Mouse (Mus musculus) midbrain, embryonic 13.5 days (tissue): ENCODE data around the gene Myl4. TPM values are rescaled to one million over a fixed set of nuclear protein-coding genes. Genes with fewer than 3 reads are reported as not detected.
"Not testable (repeated sequence)": the region's sequence is repeated elsewhere in the genome, so short reads cannot be mapped to it uniquely, and the experiment has no call there.

ENCODE experiments used
- ATAC-seq: fragments of 200-750 bp; cut with Nextera tagmentation; 2 replicates; pipeline ENCODE4 v1.8.0; 2017; ENCODE audit warnings: mild to moderate bottlenecking, moderate TSS enrichment, moderate library complexity
- H3K27ac ChIP-seq: fragments of 300-500 bp; sonication (generic); 2 replicates; pipeline ENCODE4 v1.5.1; 2015; ENCODE audit warnings: inconsistent platforms, mild to moderate bottlenecking, moderate library complexity
- H3K27me3 ChIP-seq: fragments of 300-500 bp; sonication (generic); 2 replicates; pipeline ENCODE4 v1.6.1; 2015; ENCODE audit warnings: mild to moderate bottlenecking, inconsistent platforms
- H3K36me3 ChIP-seq: fragments of 300-500 bp; sonication (generic); 2 replicates; pipeline ENCODE4 v1.6.1; 2015; ENCODE audit warnings: mild to moderate bottlenecking, inconsistent platforms
- H3K4me1 ChIP-seq: fragments of 300-500 bp; sonication (generic); replicated peaks from 2 replicates; pipeline ENCODE4 v1.6.1; 2015; ENCODE audit warnings: inconsistent platforms
- H3K4me2 ChIP-seq: fragments of 300-500 bp; sonication (generic); replicated peaks from 2 replicates; pipeline ENCODE4 v1.6.1; 2015; ENCODE audit warnings: moderate library complexity, mild to moderate bottlenecking, inconsistent platforms
- H3K4me3 ChIP-seq: fragments of 300-500 bp; sonication (generic); replicated peaks from 2 replicates; pipeline ENCODE4 v1.5.1; 2015; ENCODE audit warnings: mild to moderate bottlenecking, inconsistent platforms
- H3K9ac ChIP-seq: fragments of 300-500 bp; sonication (generic); replicated peaks from 2 replicates; pipeline ENCODE4 v1.6.1; 2015; ENCODE audit warnings: mild to moderate bottlenecking, inconsistent platforms
- H3K9me3 ChIP-seq: fragments of 300-500 bp; sonication (generic); 2 replicates; pipeline ENCODE4 v1.6.1; 2016; ENCODE audit warnings: mild to moderate bottlenecking, inconsistent platforms
- WGBS: fragments of 180-500 bp; shearing (Covaris S2); methylation state at CpG from one replicate; pipeline ENCODE4 v1.1.7; 2015; 5-methylcytosine and 5-hydroxymethylcytosine counted together
- polyA plus RNA-seq: library from polyadenylated mRNA; unstranded; fragments of >200 nt; fragmentation: Nextera tagmentation; extraction: Ambion mirVana; gene quantifications from 2 replicates; pipeline ENCODE4 v1.2.1, GENCODE M21; 2015

The Myl4 gene
- 2.1 and 2.6 TPM in 2 replicates for polyA plus RNA-seq

DNA sequence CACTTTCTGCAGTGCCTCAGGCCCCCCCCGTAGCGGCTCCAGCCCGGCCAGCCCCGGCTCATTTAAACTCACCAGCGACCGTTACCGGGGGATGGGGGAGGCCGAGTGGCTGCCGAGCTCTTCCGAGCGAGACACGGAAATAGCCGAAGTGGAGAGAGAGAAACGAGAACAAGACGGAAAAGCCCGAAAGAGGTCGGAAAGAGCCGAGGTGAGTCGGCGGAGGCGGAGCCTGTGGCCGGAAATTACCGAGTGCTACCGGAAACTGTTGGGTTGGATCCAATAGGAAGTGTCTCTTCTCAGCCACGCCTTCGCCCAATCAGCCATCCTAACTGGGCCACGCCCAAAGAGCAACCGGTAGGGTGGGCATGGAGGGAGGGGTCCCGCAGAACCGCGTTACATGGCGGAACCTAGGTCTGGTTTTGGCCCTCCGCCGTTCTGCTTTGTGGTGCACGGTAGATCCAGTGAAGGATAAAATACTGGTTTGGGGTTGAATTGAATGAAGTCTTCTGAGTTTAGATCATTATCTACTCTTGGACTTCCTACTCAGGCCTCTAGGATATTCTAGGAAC, at the start of gene Myl4, which contains the start of gene Cdc27:
Myl4 (plus strand) TSS at position 258 of the 569 bp plus-strand sequence.
Cdc27 (minus strand) TSS at position 215 of the 569 bp plus-strand sequence.
- H3K4me2 ChIP-seq = peak within 1 kb of the TSS; percentile 79
- no peaks in the 10 kb centered on the region for H3K9me3 ChIP-seq
- peaks cover 7% of the 10 kb centered on the region; the same call in 1 of the 2 replicates for H3K27me3 ChIP-seq
- H3K27ac ChIP-seq = peak within 1 kb of the TSS; percentile 87
- H3K9ac ChIP-seq = peak within 1 kb of the TSS; percentile 100
- WGBS = under 1% methylated on average over 35 of the region's 35 CpGs
- H3K4me1 ChIP-seq = peaks cover 22% of the 10 kb centered on the region
- H3K4me3 ChIP-seq = peak within 1 kb of the TSS; percentile 88
- H3K36me3 ChIP-seq = 0 out of 2 replicates have a peak, but pooled peaks cover 2% of the 10 kb centered on the region
- peak; percentile 96 for ATAC-seq

- Histone ChIP-seq H3K9me3 (no peaks in the 10 kb centered on the region), H3K9ac (no peak overlapping the region), H3K27me3 (no peaks in the 10 kb centered on the region), H3K36me3 (peaks cover 76% of the 10 kb centered on the region), H3K4me1 (no peaks in the 10 kb centered on the region), H3K27ac (no peak overlapping the region), H3K4me2 (no peak overlapping the region), H3K4me3 (no peak overlapping the region)
- WGBS = 88% methylated on average over 4 of the region's 4 CpGs
- no peak for ATAC-seq
Measured at GRCm38 (mm10) chr11:104508455-104508854, 42.0 kb upstream of the Myl4 start.

- Histone ChIP-seq H3K4me3 (no peak overlapping the region), H3K4me1 (no peaks in the 10 kb centered on the region), H3K27ac (no peak overlapping the region), H3K9ac (no peak overlapping the region), H3K36me3 (peaks cover 80% of the 10 kb centered on the region), H3K27me3 (no peaks in the 10 kb centered on the region), H3K9me3 (no peaks in the 10 kb centered on the region), H3K4me2 (no peak overlapping the region)
- 92% methylated on average over 2 of the region's 2 CpGs for WGBS
- no peak for ATAC-seq
Measured at GRCm38 (mm10) chr11:104510606-104511005, 39.9 kb upstream of the Myl4 start.

DNA sequence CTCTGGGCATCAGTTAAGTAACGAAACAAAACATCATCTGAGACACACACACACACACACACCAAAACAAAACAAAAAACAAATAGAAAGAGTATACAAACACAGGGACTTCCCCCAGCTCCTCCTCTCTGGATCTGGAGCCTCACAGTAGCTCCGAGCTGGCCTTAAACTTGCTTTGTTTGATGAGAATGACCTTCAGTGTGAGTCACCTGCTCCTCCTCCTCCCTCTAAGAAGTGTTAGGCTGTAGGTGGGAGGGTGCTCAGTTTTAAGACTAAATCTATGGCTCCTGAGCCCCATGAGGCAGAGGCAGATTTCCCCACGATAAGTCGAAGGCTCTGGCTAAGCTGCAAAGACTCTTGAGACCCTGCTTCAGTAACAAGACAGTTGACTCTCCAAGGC, 38.0 kb upstream of the Myl4 start:
- no peaks in the 10 kb centered on the region for H3K27me3 ChIP-seq
- no peaks in the 10 kb centered on the region for H3K4me1 ChIP-seq
- 90% methylated on average over 4 of the region's 4 CpGs for WGBS
- ATAC-seq = no peak
- no peak overlapping the region for H3K4me2 ChIP-seq
- no peak overlapping the region for H3K27ac ChIP-seq
- peaks cover 83% of the 10 kb centered on the region for H3K36me3 ChIP-seq
- H3K9ac ChIP-seq = no peak overlapping the region
- no peak overlapping the region for H3K4me3 ChIP-seq
- no peaks in the 10 kb centered on the region for H3K9me3 ChIP-seq

DNA sequence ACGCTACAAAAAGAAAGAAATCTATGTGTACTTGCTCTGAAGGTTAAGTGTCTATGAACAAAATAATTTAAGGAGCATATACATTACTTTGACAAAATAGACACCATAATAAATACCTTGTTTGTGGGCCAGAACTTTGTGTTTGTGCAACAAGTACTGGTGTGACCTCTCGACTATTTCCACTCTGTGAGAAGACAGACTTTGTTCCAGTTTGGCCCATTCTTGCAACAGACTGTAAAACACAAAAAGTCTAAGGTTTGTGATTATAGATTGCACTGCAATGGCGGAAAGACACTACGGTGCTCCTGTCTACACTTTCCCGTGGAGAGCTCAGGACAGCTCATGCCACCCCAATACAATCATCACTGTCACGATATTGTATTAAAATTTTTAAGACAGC, 24.5 kb upstream of the Myl4 start:
- no peaks in the 10 kb centered on the region for H3K4me1 ChIP-seq
- H3K36me3 ChIP-seq = peaks cover 66% of the 10 kb centered on the region
- no peak overlapping the region for H3K4me3 ChIP-seq
- no peaks in the 10 kb centered on the region for H3K27me3 ChIP-seq
- no peaks in the 10 kb centered on the region for H3K9me3 ChIP-seq
- no peak overlapping the region for H3K4me2 ChIP-seq
- no peak overlapping the region for H3K9ac ChIP-seq
- WGBS = 96% methylated on average over 6 of the region's 6 CpGs
- no peak for ATAC-seq
- no peak overlapping the region for H3K27ac ChIP-seq

- Histone ChIP-seq H3K36me3 (peaks cover 32% of the 10 kb centered on the region), H3K9ac (no peak overlapping the region), H3K27ac (no peak overlapping the region), H3K9me3 (no peaks in the 10 kb centered on the region), H3K4me1 (no peaks in the 10 kb centered on the region), H3K4me3 (no peak overlapping the region), H3K4me2 (no peak overlapping the region), H3K27me3 (no peaks in the 10 kb centered on the region)
- ATAC-seq = no peak
- 94% methylated on average over 2 of the region's 2 CpGs for WGBS
Measured at GRCm38 (mm10) chr11:104536843-104537242, 13.6 kb upstream of the Myl4 start.

DNA sequence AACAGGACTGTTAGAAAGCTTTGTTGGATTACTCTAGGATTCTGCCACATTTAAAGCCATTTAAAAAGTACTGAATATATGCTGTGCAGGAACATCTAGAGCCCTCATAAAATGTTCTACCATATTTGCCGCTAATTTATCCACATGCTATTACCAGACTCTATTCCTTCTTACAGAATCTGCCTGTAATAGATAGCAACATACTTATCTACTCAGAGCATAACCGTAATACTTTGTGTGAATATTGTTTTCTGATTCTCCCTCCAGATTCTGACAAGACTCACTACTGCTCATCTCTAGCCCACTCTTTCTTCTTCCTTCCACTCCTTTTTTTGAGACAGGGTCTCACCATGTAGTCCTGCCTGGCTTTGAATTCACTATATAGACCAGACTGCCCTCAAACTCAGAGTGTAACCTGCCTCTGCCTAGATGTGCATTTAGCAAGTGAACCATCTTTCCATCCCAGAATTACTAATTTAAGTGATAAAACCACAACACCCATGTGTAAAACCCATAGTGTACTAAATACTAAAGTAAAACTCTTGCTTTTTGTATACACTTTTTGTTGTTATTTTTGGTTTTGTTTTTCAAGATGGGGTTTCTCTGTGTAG, 12.4 kb upstream of the Myl4 start:
- H3K36me3 ChIP-seq = peaks cover 21% of the 10 kb centered on the region
- no peaks in the 10 kb centered on the region for H3K27me3 ChIP-seq
- no peak overlapping the region for H3K9ac ChIP-seq
- H3K9me3 ChIP-seq = no peaks in the 10 kb centered on the region
- no peaks in the 10 kb centered on the region for H3K4me1 ChIP-seq
- H3K27ac ChIP-seq = no peak overlapping the region
- WGBS = 100% methylated on average over 2 of the region's 2 CpGs
- no peak overlapping the region for H3K4me2 ChIP-seq
- H3K4me3 ChIP-seq = no peak overlapping the region
- no peak for ATAC-seq

- Histone ChIP-seq H3K36me3 (peaks cover 5% of the 10 kb centered on the region; the same call in 1 of the 2 replicates), H3K4me3 (no peak overlapping the region), H3K4me2 (no peak overlapping the region), H3K4me1 (0 out of 2 replicates have a peak, but pooled peaks cover under 1% of the 10 kb centered on the region), H3K9ac (no peak overlapping the region), H3K9me3 (no peaks in the 10 kb centered on the region), H3K27me3 (no peaks in the 10 kb centered on the region), H3K27ac (no peak overlapping the region)
- WGBS = 98% methylated on average over 5 of the region's 5 CpGs
- ATAC-seq = no peak
Measured at GRCm38 (mm10) chr11:104539811-104540210, 10.7 kb upstream of the Myl4 start.

GRCm38 (mm10) chr11:104543337-104543736, 7.1 kb upstream of the Myl4 start:
- not testable (repeated sequence) for H3K9me3 ChIP-seq, H3K4me3 ChIP-seq, ATAC-seq, H3K9ac ChIP-seq, H3K27ac ChIP-seq, H3K27me3 ChIP-seq, H3K36me3 ChIP-seq, H3K4me2 ChIP-seq
- H3K4me1 ChIP-seq = peaks cover 16% of the 10 kb centered on the region
- WGBS = 96% methylated on average over 2 of the region's 2 CpGs

DNA sequence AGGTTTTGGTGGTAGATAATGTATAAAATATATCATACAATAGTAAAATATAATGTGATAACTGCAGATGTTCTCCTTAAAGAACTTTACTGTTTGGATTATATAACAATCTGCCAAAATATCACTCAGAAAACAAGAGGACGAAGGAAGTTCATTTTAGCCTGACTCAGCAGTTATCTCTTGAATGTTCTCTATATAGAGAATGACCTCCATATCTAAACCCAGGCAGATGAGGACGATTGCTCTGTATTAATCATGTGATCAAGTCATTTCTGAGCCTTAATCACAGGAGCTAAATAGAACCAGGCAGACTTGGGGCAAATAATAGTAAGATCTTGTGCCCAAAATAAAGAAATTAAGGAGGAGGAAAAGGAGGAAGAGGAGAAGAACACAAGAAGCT, 6.0 kb upstream of the Myl4 start:
- peaks cover 28% of the 10 kb centered on the region for H3K4me1 ChIP-seq
- H3K4me3 ChIP-seq = no peak overlapping the region
- WGBS = 93% methylated on average over 2 of the region's 2 CpGs
- H3K36me3 ChIP-seq = peaks cover 7% of the 10 kb centered on the region; the same call in 1 of the 2 replicates
- no peak overlapping the region for H3K9ac ChIP-seq
- H3K27me3 ChIP-seq = no peaks in the 10 kb centered on the region
- H3K27ac ChIP-seq = no peak overlapping the region
- H3K9me3 ChIP-seq = no peaks in the 10 kb centered on the region
- no peak for ATAC-seq
- no peak overlapping the region for H3K4me2 ChIP-seq

GRCm38 (mm10) chr11:104547502-104547901, 3.0 kb upstream of the Myl4 start:
- Histone ChIP-seq H3K27ac (no peak overlapping the region), H3K9ac (no peak overlapping the region), H3K36me3 (0 out of 2 replicates have a peak, but pooled peaks cover 2% of the 10 kb centered on the region), H3K4me3 (no peak overlapping the region), H3K27me3 (no peaks in the 10 kb centered on the region), H3K9me3 (no peaks in the 10 kb centered on the region), H3K4me1 (peaks cover 28% of the 10 kb centered on the region), H3K4me2 (no peak overlapping the region)
- WGBS = 97% methylated on average over 3 of the region's 3 CpGs
- no peak for ATAC-seq

GRCm38 (mm10) chr11:104549438-104550405, 741 bp upstream of the Myl4 start:
- Histone ChIP-seq H3K9ac (peak overlapping the region; percentile 100), H3K4me3 (peak overlapping the region; percentile 88), H3K9me3 (no peaks in the 10 kb centered on the region), H3K27me3 (peaks cover 7% of the 10 kb centered on the region; the same call in 1 of the 2 replicates), H3K27ac (peak overlapping the region; percentile 87), H3K36me3 (0 out of 2 replicates have a peak, but pooled peaks cover 2% of the 10 kb centered on the region), H3K4me2 (peak overlapping the region; percentile 79), H3K4me1 (peaks cover 28% of the 10 kb centered on the region)
- under 1% methylated on average over 52 of the region's 53 CpGs for WGBS
- no peak for ATAC-seq
